Comparison of ENCODE assay signal across 19 mouse cellular contexts in the genomic region with DNA sequence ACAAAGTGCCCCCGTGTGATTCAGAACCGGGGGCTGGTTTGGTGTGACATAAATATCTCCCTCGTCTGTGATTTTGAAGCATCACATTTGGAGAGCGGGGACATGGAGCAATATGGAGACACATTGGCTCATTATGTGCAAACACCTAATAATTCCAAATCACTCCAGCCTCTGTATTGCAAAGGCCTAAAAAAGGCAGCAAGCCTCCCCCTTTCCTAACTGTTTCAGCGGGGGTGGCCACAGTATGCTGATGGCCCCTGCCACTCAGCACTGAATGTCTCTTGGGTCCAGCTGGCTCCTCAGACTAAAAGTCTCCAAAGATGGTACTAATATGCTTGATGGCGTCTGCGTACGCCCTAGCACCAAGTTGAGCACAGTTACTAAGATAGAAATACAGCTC. TPM values are rescaled to one million over a fixed set of nuclear protein-coding genes. Genes with fewer than 3 reads are reported as not detected.
A peak's percentile ranks its signal among the peaks of the same experiment; 100 is the strongest.
DNase-seq lines count a peak whose midpoint lies in the region; ATAC-seq and TF ChIP-seq lines count a peak whose summit lies in the region.
"Had no signal": no experiment of that assay in that cellular context is flagged by ENCODE, and none has a peak within 500 bp of the region (broad histone marks: within the 10 kb centered on the region; RNA-seq: fewer than 3 reads in every experiment).

No protein-coding gene starts in this region.

- 52% methylated on average over 8 of the region's 8 CpGs for WGBS in lung, embryonic 15.5 days
- WGBS in lung, adult 2 months = 84% methylated on average over 8 of the region's 8 CpGs

- H3K36me3 ChIP-seq in lung, embryonic 15.5 days = no peaks in the 10 kb centered on the region
- H3K36me3 ChIP-seq: embryonic facial prominence, embryonic 12.5 days; forebrain, embryonic 15.5 days; heart, embryonic 13.5 days; hindbrain, embryonic 15.5 days had no signal

- H3K4me1 ChIP-seq in lung, embryonic 15.5 days = no peaks in the 10 kb centered on the region
- H3K4me1 ChIP-seq in lung, adult 2 months (ENCODE audit: control insufficient read depth, insufficient read depth, low read length) = no peaks in the 10 kb centered on the region
- peaks cover 26% of the 10 kb centered on the region for H3K4me1 ChIP-seq in cortical plate, adult 2 months (ENCODE audit: control insufficient read depth, insufficient read depth, low read length)
- H3K4me1 ChIP-seq: embryonic facial prominence, embryonic 12.5 days; forebrain, embryonic 15.5 days; hindbrain, embryonic 15.5 days had no signal

- TF ChIP-seq POLR2A in lung, adult 2 months (IDR thresholded peaks at IDR 0.05; ENCODE audit: borderline replicate concordance, extremely low read depth, low read depth, low read length) = no peak
- TF ChIP-seq POLR2A in cortical plate, adult 2 months (IDR thresholded peaks at IDR 0.05; ENCODE audit: extremely low read depth, insufficient read depth, low read length) = no peak

- DNase-seq in layer of hippocampus, adult 18-20 months (ENCODE audit: low spot score in 2 of 2) = peak; percentile 66 to 86
- DNase-seq in layer of hippocampus, adult 9-10 months (ENCODE audit: low spot score) = no peak
- DNase-seq in lung, adult 2 months = no peak
- DNase-seq in layer of hippocampus, postnatal 36 days = peak; percentile 65 to 70
- no peak for DNase-seq in cerebellum, adult 18-20 months
- DNase-seq: adrenal gland, adult 2 months; adrenal gland, postnatal 25 days; cerebellum, adult 8-10 months; cerebellum, postnatal 14 days; gastrocnemius, postnatal 36 days; heart, adult 11 months; heart, postnatal 36 days had no signal

- no peaks in the 10 kb centered on the region for H3K27me3 ChIP-seq in lung, embryonic 15.5 days
- H3K27me3 ChIP-seq: embryonic facial prominence, embryonic 12.5 days; forebrain, embryonic 15.5 days; heart, embryonic 13.5 days; hindbrain, embryonic 15.5 days had no signal

- H3K4me2 ChIP-seq in lung, embryonic 15.5 days = no peak overlapping the region
- H3K4me2 ChIP-seq: embryonic facial prominence, embryonic 12.5 days; forebrain, embryonic 15.5 days; heart, embryonic 13.5 days; hindbrain, embryonic 15.5 days had no signal

- H3K9ac ChIP-seq in lung, embryonic 15.5 days = no peak overlapping the region
- H3K9ac ChIP-seq: embryonic facial prominence, embryonic 12.5 days; forebrain, embryonic 15.5 days; heart, embryonic 13.5 days; hindbrain, embryonic 15.5 days had no signal

- H3K4me3 ChIP-seq in lung, embryonic 15.5 days = no peak overlapping the region
- no peak overlapping the region for H3K4me3 ChIP-seq in lung, adult 2 months (replicated peaks; ENCODE audit: extremely low read depth, low read depth, low read length)
- no peak overlapping the region for H3K4me3 ChIP-seq in cortical plate, adult 2 months (ENCODE audit: insufficient read depth, low read length)
- H3K4me3 ChIP-seq: embryonic facial prominence, embryonic 12.5 days; forebrain, embryonic 15.5 days; heart, embryonic 13.5 days; hindbrain, embryonic 15.5 days had no signal

- H3K27ac ChIP-seq in lung, embryonic 15.5 days = 0 out of 2 replicates have a peak overlapping the region, but pooled peaks have one; percentile 6
- H3K27ac ChIP-seq in cortical plate, adult 2 months (ENCODE audit: insufficient read depth, low read length) = peak overlapping the region; percentile 10; the same call in 1 of the 2 replicates
- H3K27ac ChIP-seq: embryonic facial prominence, embryonic 12.5 days; forebrain, embryonic 15.5 days; heart, embryonic 13.5 days; hindbrain, embryonic 15.5 days had no signal

- H3K9me3 ChIP-seq in lung, embryonic 15.5 days = no peaks in the 10 kb centered on the region
- H3K9me3 ChIP-seq: embryonic facial prominence, embryonic 12.5 days; forebrain, embryonic 15.5 days; heart, embryonic 13.5 days; hindbrain, embryonic 15.5 days had no signal

- ATAC-seq in lung, embryonic 15.5 days (ENCODE audit: borderline replicate concordance, extremely low read depth, low FRiP score, low TSS enrichment) = peak; percentile 72
- ATAC-seq: forebrain, embryonic 15.5 days had no signal

- TF ChIP-seq CTCF in lung, adult 2 months (IDR thresholded peaks at IDR 0.05; ENCODE audit: insufficient read depth, low read length) = no peak
- no peak for TF ChIP-seq CTCF in cortical plate, adult 2 months (IDR thresholded peaks at IDR 0.05; ENCODE audit: extremely low read depth, insufficient read depth, low read length)

RNA-seq across cellular contexts. Expression of a gene that starts 45.6 kb away (rescaled TPM):
- 100 to 1,000 TPM; 382 to 423 TPM for total RNA-seq in layer of hippocampus, adult 18-20 months (2021)
- polyA plus RNA-seq in lung, embryonic 15.5 days (2015; fragmentation: Nextera tagmentation; extraction: Ambion mirVana) = 9.9 and 12.1 TPM in 2 replicates
- 12.9 and 14.5 TPM in 2 replicates for polyA plus RNA-seq in lung, adult 2 months (2012; rRNA removed)
- 142 and 171 TPM in 2 replicates for polyA plus RNA-seq in cortical plate, adult 2 months (2012; rRNA removed)
- total RNA-seq in layer of hippocampus, postnatal 36 days (2021) = 100 to 1,000 TPM; 362 to 390 TPM
- total RNA-seq: common myeloid progenitor, adult 5-6 weeks had no signal

Comparison
In these comparisons a context has a peak if more than half of its experiments do, and no peak if none do; other contexts are left out.
1. DNase-seq: peak in layer of hippocampus, adult 18-20 months (2 of 2) and layer of hippocampus, postnatal 36 days (2 of 2); none in layer of hippocampus, adult 9-10 months (single experiment), lung, adult 2 months (single experiment) and cerebellum, adult 18-20 months (0 of 2).